Mouse (Mus musculus) testis, adult 2 months (tissue): ENCODE measurements around the gene Aldh1a7. TPM values are rescaled to one million over a fixed set of nuclear protein-coding genes. Genes with fewer than 3 reads are reported as not detected.

Source experiments
- H3K27ac ChIP-seq: fragments of 200-500 bp; 2 replicates; pipeline ENCODE4 v1.5.1; 2012; ENCODE audit warnings: low read depth, low read length; ENCODE audit not compliant: control insufficient read depth, insufficient read depth
- H3K27me3 ChIP-seq: fragments of 200-500 bp; 2 replicates; pipeline ENCODE4 v1.6.1; 2012; ENCODE audit warnings: mild to moderate bottlenecking, low read length, moderate library complexity; ENCODE audit not compliant: control insufficient read depth, insufficient read depth
- H3K36me3 ChIP-seq: fragments of 200-500 bp; 2 replicates; pipeline ENCODE4 v1.6.1; 2012; ENCODE audit warnings: mild to moderate bottlenecking, low read length; ENCODE audit not compliant: control insufficient read depth, insufficient read depth
- H3K4me1 ChIP-seq: fragments of 200-500 bp; 2 replicates; pipeline ENCODE4 v1.6.1; 2012; ENCODE audit warnings: low read length; ENCODE audit not compliant: control insufficient read depth, insufficient read depth
- H3K4me3 ChIP-seq: fragments of 200-500 bp; 2 replicates; pipeline ENCODE4 v1.5.1; 2012; ENCODE audit warnings: low read depth, mild to moderate bottlenecking, low read length, moderate library complexity, mixed read lengths; ENCODE audit not compliant: control insufficient read depth
- CTCF ChIP-seq: fragments of 200-500 bp; IDR thresholded peaks from 2 replicates; pipeline ENCODE4 v1.5.1; 2012; ENCODE audit warnings: low read depth, mild to moderate bottlenecking, inconsistent platforms, low read length, moderate library complexity; ENCODE audit not compliant: control insufficient read depth, insufficient read depth, insufficient replicate concordance
- POLR2A ChIP-seq: fragments of 200-500 bp; IDR thresholded peaks from 2 replicates; pipeline ENCODE4 v1.6.1; 2012; ENCODE audit warnings: low read depth, mild to moderate bottlenecking, inconsistent platforms, low read length, moderate library complexity; ENCODE audit not compliant: control insufficient read depth
- polyA plus RNA-seq: library from polyadenylated mRNA; depleted of rRNA; stranded (reverse); fragments of >200 nt; gene quantifications from 2 replicates; pipeline ENCODE4 v1.2.3, GENCODE M21; 2012

Gene Aldh1a7
- polyA plus RNA-seq, 1 experiment = 5.9 TPM

GRCm38 (mm10) chr19:20728278-20728677, 916 bp upstream of the Aldh1a7 start:
- TF ChIP-seq CTCF (no peak), POLR2A (no peak)

GRCm38 (mm10) chr19:20722913-20723312, 4.4 kb downstream of the Aldh1a7 start:
- no peak overlapping the region for H3K4me3 ChIP-seq
- TF ChIP-seq POLR2A (no peak), CTCF (no peak)
- no peaks in the 10 kb centered on the region for H3K4me1 ChIP-seq
- H3K27ac ChIP-seq = no peak overlapping the region
- H3K36me3 ChIP-seq = no peaks in the 10 kb centered on the region
- H3K27me3 ChIP-seq = no peaks in the 10 kb centered on the region

More at GRCm38 (mm10) chr19:20728278-20728677, 916 bp upstream of the Aldh1a7 start:
- H3K4me3 ChIP-seq = no peak overlapping the region
- no peaks in the 10 kb centered on the region for H3K36me3 ChIP-seq
- no peak overlapping the region for H3K27ac ChIP-seq
- no peaks in the 10 kb centered on the region for H3K27me3 ChIP-seq
- H3K4me1 ChIP-seq = no peaks in the 10 kb centered on the region

GRCm38 (mm10) chr19:20720298-20720697, 7.1 kb downstream of the Aldh1a7 start:
- TF ChIP-seq CTCF (no peak), POLR2A (no peak)
- Histone ChIP-seq H3K4me3 (no peak overlapping the region), H3K4me1 (no peaks in the 10 kb centered on the region), H3K27me3 (no peaks in the 10 kb centered on the region), H3K27ac (no peak overlapping the region), H3K36me3 (no peaks in the 10 kb centered on the region)

GRCm38 (mm10) chr19:20715617-20716016, 11.7 kb downstream of the Aldh1a7 start:
- Histone ChIP-seq H3K27ac (no peak overlapping the region), H3K4me3 (no peak overlapping the region), H3K27me3 (no peaks in the 10 kb centered on the region), H3K4me1 (no peaks in the 10 kb centered on the region), H3K36me3 (no peaks in the 10 kb centered on the region)
- TF ChIP-seq POLR2A = no peak
- TF ChIP-seq CTCF = no peak

- Histone ChIP-seq H3K27ac (no peak overlapping the region), H3K27me3 (no peaks in the 10 kb centered on the region), H3K4me1 (no peaks in the 10 kb centered on the region), H3K36me3 (no peaks in the 10 kb centered on the region), H3K4me3 (no peak overlapping the region)
- TF ChIP-seq POLR2A (no peak), CTCF (no peak)
Observed at GRCm38 (mm10) chr19:20715093-20715492, 12.3 kb downstream of the Aldh1a7 start.

GRCm38 (mm10) chr19:20714543-20714942, 12.8 kb downstream of the Aldh1a7 start:
- no peak overlapping the region for H3K4me3 ChIP-seq
- TF ChIP-seq POLR2A (no peak), CTCF (no peak)
- no peaks in the 10 kb centered on the region for H3K27me3 ChIP-seq
- H3K36me3 ChIP-seq = no peaks in the 10 kb centered on the region
- no peaks in the 10 kb centered on the region for H3K4me1 ChIP-seq
- no peak overlapping the region for H3K27ac ChIP-seq

GRCm38 (mm10) chr19:20707159-20707558, 20.2 kb downstream of the Aldh1a7 start:
- TF ChIP-seq CTCF (no peak), POLR2A (no peak)
- no peaks in the 10 kb centered on the region for H3K4me1 ChIP-seq
- H3K27me3 ChIP-seq = no peaks in the 10 kb centered on the region
- H3K27ac ChIP-seq = no peak overlapping the region
- H3K36me3 ChIP-seq = no peaks in the 10 kb centered on the region
- no peak overlapping the region for H3K4me3 ChIP-seq

DNA sequence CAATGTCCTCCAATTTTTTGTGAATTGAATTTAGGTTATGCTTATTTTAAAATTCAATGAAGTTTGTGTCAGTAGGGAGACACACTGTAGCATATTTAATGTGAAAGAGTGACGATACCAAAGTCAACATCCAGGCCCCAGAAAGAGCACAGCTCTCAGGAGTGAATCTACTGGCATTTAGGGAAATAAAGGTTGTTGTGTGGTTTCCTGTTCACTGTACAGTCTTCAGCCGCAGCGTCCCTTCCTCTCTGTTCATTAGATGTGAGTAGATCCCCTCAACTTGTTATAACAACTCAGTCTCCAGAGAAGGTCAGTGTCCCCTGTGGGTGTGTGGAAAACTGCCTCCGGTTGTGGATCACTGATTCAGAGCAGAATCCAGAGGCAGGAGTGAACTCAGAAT, 20.6 kb downstream of the Aldh1a7 start:
- no peaks in the 10 kb centered on the region for H3K4me1 ChIP-seq
- H3K36me3 ChIP-seq = no peaks in the 10 kb centered on the region
- no peak overlapping the region for H3K4me3 ChIP-seq
- TF ChIP-seq POLR2A (no peak), CTCF (no peak)
- no peak overlapping the region for H3K27ac ChIP-seq
- H3K27me3 ChIP-seq = no peaks in the 10 kb centered on the region
